In the genomic region with DNA sequence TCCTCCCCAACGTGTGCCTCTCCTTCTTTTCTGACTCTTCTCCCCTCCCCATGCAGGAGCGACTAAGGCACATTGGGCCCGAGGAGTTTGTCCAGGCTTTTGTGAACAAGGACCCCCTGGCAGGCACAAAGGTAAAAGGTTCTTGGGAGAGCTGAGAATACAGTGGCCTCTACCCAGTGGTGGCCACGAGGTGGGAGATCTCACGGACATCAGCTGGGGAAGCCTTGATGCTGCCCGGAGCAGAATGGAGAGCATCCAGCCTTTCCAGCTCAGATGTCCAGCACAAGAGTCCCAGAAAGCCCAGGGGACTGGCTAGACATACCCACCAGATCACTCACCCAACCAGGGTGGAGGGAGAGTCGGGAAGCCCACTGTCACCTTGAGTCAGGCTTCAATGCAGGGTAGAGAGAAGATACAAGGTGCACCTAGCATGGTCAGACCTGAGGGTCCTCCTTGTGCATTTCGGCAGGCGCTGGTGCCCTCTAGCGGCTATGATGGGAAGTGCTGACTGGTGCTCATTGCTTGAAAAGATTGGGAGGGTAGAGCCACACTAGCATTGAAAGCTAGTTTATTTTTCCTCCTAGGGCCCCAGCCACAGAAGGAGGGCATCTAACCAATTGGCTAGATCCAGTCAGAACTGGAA, we compare ENCODE assay signal across 9 mouse cellular contexts. TPM values are rescaled to one million over a fixed set of nuclear protein-coding genes. Genes with fewer than 3 reads are reported as not detected.
DNase-seq lines count a peak whose midpoint lies in the region.
"Had no signal": no experiment of that assay in that cellular context is flagged by ENCODE, and none has a peak within 500 bp of the region (broad histone marks: within the 10 kb centered on the region; RNA-seq: fewer than 3 reads in every experiment).

No protein-coding gene starts in this region.

- H3K4me1 ChIP-seq in midbrain, embryonic 10.5 days, result no peaks in the 10 kb centered on the region
- H3K4me1 ChIP-seq: lung, embryonic 15.5 days had no signal

- no peak overlapping the region for H3K4me3 ChIP-seq in midbrain, embryonic 10.5 days
- H3K4me3 ChIP-seq: lung, embryonic 15.5 days had no signal

- peak; percentile 26 for DNase-seq in gastrocnemius, adult 18-20 months (ENCODE audit: low spot score)
- no peak for DNase-seq in gastrocnemius, postnatal 25 days
- peak; percentile 47 for DNase-seq in WW6 (ENCODE audit: low read depth, low spot score)
- peak; percentile 80 for DNase-seq in embryo, embryonic 11 days
- DNase-seq in heart, postnatal 36 days, result peak; percentile 51 to 70
- peak; percentile 52 to 59 for DNase-seq in layer of hippocampus, postnatal 36 days
- DNase-seq in midbrain, embryonic 10.5 days (ENCODE audit: low spot score), result peak; percentile 80
- peak; percentile 84 for DNase-seq in right cerebral cortex, postnatal 4 days

- peaks cover 13% of the 10 kb centered on the region for H3K27me3 ChIP-seq in midbrain, embryonic 10.5 days (ENCODE audit: low read depth, poor library complexity, severe bottlenecking)
- H3K27me3 ChIP-seq: lung, embryonic 15.5 days had no signal

- no peaks in the 10 kb centered on the region for H3K9me3 ChIP-seq in midbrain, embryonic 10.5 days (replicated peaks)
- H3K9me3 ChIP-seq: lung, embryonic 15.5 days had no signal

- WGBS in midbrain, embryonic 10.5 days, result 34% methylated on average over 10 of the region's 10 CpGs

- H3K36me3 ChIP-seq in midbrain, embryonic 10.5 days, result no peaks in the 10 kb centered on the region
- H3K36me3 ChIP-seq: lung, embryonic 15.5 days had no signal

- H3K27ac ChIP-seq in midbrain, embryonic 10.5 days (replicated peaks), result no peak overlapping the region
- H3K27ac ChIP-seq: lung, embryonic 15.5 days had no signal

- intact Hi-C loops in heart, postnatal 36 days (cut with DNase I), result no loop called here

RNA-seq across cellular contexts. Expression of a gene that starts 59.6 kb away (rescaled TPM):
- total RNA-seq in gastrocnemius, adult 18-20 months (2021), result under 1 TPM; 0.14 to 0.33 TPM
- total RNA-seq in gastrocnemius, postnatal 25 days (2021), result under 1 TPM; 0.43 to 0.48 TPM
- total RNA-seq in heart, postnatal 36 days (2021), result under 1 TPM; 0.31 to 0.46 TPM
- 1 to 10 TPM; 1.2 to 1.6 TPM for total RNA-seq in layer of hippocampus, postnatal 36 days (2021)
- polyA plus RNA-seq in midbrain, embryonic 10.5 days (2016; fragmentation: Nextera tagmentation; extraction: Ambion mirVana), result 0.23 and 0.29 TPM in 2 replicates
